Mouse (Mus musculus) heart, embryonic 12.5 days (tissue): ENCODE results near the gene Col9a3. TPM values are rescaled to one million over a fixed set of nuclear protein-coding genes. Genes with fewer than 3 reads are reported as not detected.

Experiments used
- ATAC-seq: fragments of 200-750 bp; cut with Nextera tagmentation; 2 replicates; pipeline ENCODE4 v1.8.0; 2017; ENCODE audit warnings: moderate TSS enrichment, moderate library complexity; ENCODE audit not compliant: insufficient number of reproducible peaks, low FRiP score
- H3K27ac ChIP-seq: fragments of 300-500 bp; sonication (generic); 2 replicates; pipeline ENCODE4 v1.5.1; 2016; ENCODE audit warnings: mild to moderate bottlenecking, moderate library complexity; ENCODE audit not compliant: poor library complexity, severe bottlenecking
- H3K27me3 ChIP-seq: fragments of 300-500 bp; sonication (generic); replicated peaks from 2 replicates; pipeline ENCODE4 v1.6.1; 2016; ENCODE audit warnings: mild to moderate bottlenecking, moderate library complexity
- H3K36me3 ChIP-seq: fragments of 300-500 bp; sonication (generic); 2 replicates; pipeline ENCODE4 v1.6.1; 2016; ENCODE audit warnings: mild to moderate bottlenecking, moderate library complexity
- H3K4me1 ChIP-seq: fragments of 300-500 bp; sonication (generic); replicated peaks from 2 replicates; pipeline ENCODE4 v1.6.1; 2016; ENCODE audit warnings: mild to moderate bottlenecking
- H3K4me2 ChIP-seq: fragments of 300-500 bp; sonication (generic); 2 replicates; pipeline ENCODE4 v1.6.1; 2016; ENCODE audit warnings: mild to moderate bottlenecking, moderate library complexity
- H3K4me3 ChIP-seq: fragments of 300-500 bp; sonication (generic); 2 replicates; pipeline ENCODE4 v1.5.1; 2016; ENCODE audit warnings: mild to moderate bottlenecking
- H3K9ac ChIP-seq: fragments of 300-500 bp; sonication (generic); 2 replicates; pipeline ENCODE4 v1.6.1; 2016; ENCODE audit warnings: mild to moderate bottlenecking, moderate library complexity
- H3K9me3 ChIP-seq: fragments of 300-500 bp; sonication (generic); replicated peaks from 2 replicates; pipeline ENCODE4 v1.6.1; 2016; ENCODE audit warnings: mild to moderate bottlenecking, moderate library complexity
- WGBS: fragments of 180-500 bp; shearing (Covaris S2); methylation state at CpG from one replicate; pipeline ENCODE4 v1.1.7; 2016; 5-methylcytosine and 5-hydroxymethylcytosine counted together
- polyA plus RNA-seq: library from polyadenylated mRNA; unstranded; fragments of >200 nt; fragmentation: Nextera tagmentation; extraction: Ambion mirVana; gene quantifications from 2 replicates; pipeline ENCODE4 v1.2.1, GENCODE M21; 2016

Gene Col9a3
- 34.0 and 36.8 TPM in 2 replicates for polyA plus RNA-seq

- Histone ChIP-seq H3K9ac (peak within 1 kb of the TSS; percentile 53; the same call in 1 of the 2 replicates), H3K4me3 (peak within 1 kb of the TSS; percentile 41), H3K27ac (no peak within 1 kb of the TSS), H3K36me3 (peaks cover 36% of the 10 kb centered on the region), H3K4me2 (peak within 1 kb of the TSS; percentile 70), H3K9me3 (no peaks in the 10 kb centered on the region), H3K27me3 (peaks cover 52% of the 10 kb centered on the region), H3K4me1 (peaks cover 18% of the 10 kb centered on the region)
- 42% methylated on average over 4 of the region's 4 CpGs for WGBS
- no peak for ATAC-seq
Measured at GRCm38 (mm10) chr2:180597490-180597889, at the start of gene Col9a3. Col9a3 (plus strand) TSS chr2:180597790.

- 72% methylated on average over 3 of the region's 3 CpGs for WGBS
- ATAC-seq: no peak
- Histone ChIP-seq H3K9ac (no peak overlapping the region), H3K27ac (no peak overlapping the region), H3K9me3 (no peaks in the 10 kb centered on the region), H3K4me2 (no peak overlapping the region), H3K36me3 (no peaks in the 10 kb centered on the region), H3K4me3 (no peak overlapping the region), H3K4me1 (no peaks in the 10 kb centered on the region), H3K27me3 (peaks cover 11% of the 10 kb centered on the region; the same call in 1 of the 2 replicates)
Measured at GRCm38 (mm10) chr2:180552340-180552739, 45.2 kb upstream of the Col9a3 start.

GRCm38 (mm10) chr2:180555219-180555618, 42.4 kb upstream of the Col9a3 start:
- H3K4me3 ChIP-seq: no peak overlapping the region
- H3K27ac ChIP-seq: no peak overlapping the region
- no peak overlapping the region for H3K9ac ChIP-seq
- ATAC-seq: no peak
- no peaks in the 10 kb centered on the region for H3K4me1 ChIP-seq
- 0 out of 2 replicates have a peak, but pooled peaks cover 3% of the 10 kb centered on the region for H3K9me3 ChIP-seq
- H3K4me2 ChIP-seq: no peak overlapping the region
- peaks cover 11% of the 10 kb centered on the region; the same call in 1 of the 2 replicates for H3K27me3 ChIP-seq
- no peaks in the 10 kb centered on the region for H3K36me3 ChIP-seq
- WGBS: 50% methylated on average over 3 of the region's 3 CpGs

- 0 out of 2 replicates have a peak, but pooled peaks cover 7% of the 10 kb centered on the region for H3K27me3 ChIP-seq
- no peak for ATAC-seq
- 0 out of 2 replicates have a peak, but pooled peaks cover 4% of the 10 kb centered on the region for H3K9me3 ChIP-seq
- H3K36me3 ChIP-seq: no peaks in the 10 kb centered on the region
- 57% methylated on average over 3 of the region's 3 CpGs for WGBS
- no peaks in the 10 kb centered on the region for H3K4me1 ChIP-seq
- H3K4me3 ChIP-seq: no peak overlapping the region
- no peak overlapping the region for H3K27ac ChIP-seq
- H3K9ac ChIP-seq: no peak overlapping the region
- no peak overlapping the region for H3K4me2 ChIP-seq
Measured at GRCm38 (mm10) chr2:180556470-180556869, 41.1 kb upstream of the Col9a3 start.

- no peak for ATAC-seq
- 46% methylated on average over 5 of the region's 5 CpGs for WGBS
- Histone ChIP-seq H3K4me1 (no peaks in the 10 kb centered on the region), H3K4me2 (no peak overlapping the region), H3K9ac (no peak overlapping the region), H3K9me3 (0 out of 2 replicates have a peak, but pooled peaks cover 4% of the 10 kb centered on the region), H3K27me3 (peaks cover 18% of the 10 kb centered on the region), H3K4me3 (no peak overlapping the region), H3K27ac (no peak overlapping the region), H3K36me3 (no peaks in the 10 kb centered on the region)
Measured at GRCm38 (mm10) chr2:180560245-180560644, 37.3 kb upstream of the Col9a3 start.

- 44% methylated on average over 5 of the region's 5 CpGs for WGBS
- Histone ChIP-seq H3K4me1 (no peaks in the 10 kb centered on the region), H3K27me3 (peaks cover 18% of the 10 kb centered on the region), H3K9me3 (0 out of 2 replicates have a peak, but pooled peaks cover 4% of the 10 kb centered on the region), H3K9ac (no peak overlapping the region), H3K4me2 (no peak overlapping the region), H3K27ac (no peak overlapping the region), H3K36me3 (no peaks in the 10 kb centered on the region), H3K4me3 (no peak overlapping the region)
- ATAC-seq: no peak
Measured at GRCm38 (mm10) chr2:180562146-180562545, 35.4 kb upstream of the Col9a3 start.

- Histone ChIP-seq H3K9me3 (0 out of 2 replicates have a peak, but pooled peaks cover 4% of the 10 kb centered on the region), H3K4me2 (no peak overlapping the region), H3K27me3 (peaks cover 18% of the 10 kb centered on the region), H3K27ac (no peak overlapping the region), H3K36me3 (no peaks in the 10 kb centered on the region), H3K4me1 (0 out of 2 replicates have a peak, but pooled peaks cover under 1% of the 10 kb centered on the region), H3K4me3 (no peak overlapping the region), H3K9ac (no peak overlapping the region)
- 54% methylated on average over 6 of the region's 6 CpGs for WGBS
- ATAC-seq: no peak
Measured at GRCm38 (mm10) chr2:180563296-180563695, 34.3 kb upstream of the Col9a3 start.

GRCm38 (mm10) chr2:180563841-180564240, 33.7 kb upstream of the Col9a3 start:
- 40% methylated on average over 5 of the region's 5 CpGs for WGBS
- no peak for ATAC-seq
- Histone ChIP-seq H3K27me3 (peaks cover 18% of the 10 kb centered on the region), H3K4me3 (no peak overlapping the region), H3K4me2 (no peak overlapping the region), H3K9ac (no peak overlapping the region), H3K4me1 (peaks cover 6% of the 10 kb centered on the region), H3K9me3 (0 out of 2 replicates have a peak, but pooled peaks cover 4% of the 10 kb centered on the region), H3K27ac (no peak overlapping the region), H3K36me3 (no peaks in the 10 kb centered on the region)

- 37% methylated on average over 13 of the region's 13 CpGs for WGBS
- Histone ChIP-seq H3K9ac (no peak overlapping the region), H3K4me2 (no peak overlapping the region), H3K4me3 (no peak overlapping the region), H3K4me1 (peaks cover 17% of the 10 kb centered on the region), H3K36me3 (no peaks in the 10 kb centered on the region), H3K27me3 (peaks cover 18% of the 10 kb centered on the region), H3K27ac (no peak overlapping the region), H3K9me3 (no peaks in the 10 kb centered on the region)
- ATAC-seq: no peak
Measured at GRCm38 (mm10) chr2:180566240-180566913, 31.2 kb upstream of the Col9a3 start.

GRCm38 (mm10) chr2:180569028-180569643, 28.5 kb upstream of the Col9a3 start:
- Histone ChIP-seq H3K9ac (no peak overlapping the region), H3K36me3 (no peaks in the 10 kb centered on the region), H3K27me3 (peaks cover 15% of the 10 kb centered on the region), H3K4me1 (peaks cover 17% of the 10 kb centered on the region), H3K4me2 (no peak overlapping the region), H3K27ac (no peak overlapping the region), H3K9me3 (no peaks in the 10 kb centered on the region), H3K4me3 (no peak overlapping the region)
- 26% methylated on average over 3 of the region's 3 CpGs for WGBS
- peak; percentile 77; the same call in 1 of the 2 replicates for ATAC-seq

- Histone ChIP-seq H3K27ac (no peak overlapping the region), H3K4me2 (no peak overlapping the region), H3K4me1 (no peaks in the 10 kb centered on the region; the same call in 1 of the 2 replicates), H3K27me3 (peaks cover 22% of the 10 kb centered on the region; the same call in 1 of the 2 replicates), H3K36me3 (no peaks in the 10 kb centered on the region), H3K9ac (no peak overlapping the region), H3K4me3 (no peak overlapping the region), H3K9me3 (no peaks in the 10 kb centered on the region)
- 39% methylated on average over 4 of the region's 4 CpGs for WGBS
- ATAC-seq: no peak
Measured at GRCm38 (mm10) chr2:180576482-180576881, 21.1 kb upstream of the Col9a3 start.
